Mouse (Mus musculus): ENCODE results near the gene Arl1. TPM values are rescaled to one million over a fixed set of nuclear protein-coding genes. Genes with fewer than 3 reads are reported as not detected.

Arl1 gene
- 184 and 190 TPM in 2 replicates for polyA plus RNA-seq (2015; fragmentation: Nextera tagmentation; extraction: Ambion mirVana)

- peaks cover 8% of the 10 kb centered on the region; the same call in 1 of the 2 replicates for H3K4me1 ChIP-seq (replicated peaks)
- peak within 1 kb of the TSS; percentile 96 for H3K9ac ChIP-seq
- no peaks in the 10 kb centered on the region for H3K9me3 ChIP-seq
- ATAC-seq = peak; percentile 97
- peak within 1 kb of the TSS; percentile 87 for H3K27ac ChIP-seq
- WGBS = under 1% methylated on average over 65 of the region's 65 CpGs
- peak within 1 kb of the TSS; percentile 97 for H3K4me3 ChIP-seq (replicated peaks)
- H3K27me3 ChIP-seq (replicated peaks) = no peaks in the 10 kb centered on the region
- H3K36me3 ChIP-seq = no peaks in the 10 kb centered on the region
- H3K4me2 ChIP-seq (replicated peaks) = peak within 1 kb of the TSS; percentile 77
These were observed at the start of gene Arl1 for GRCm38 (mm10) chr10:88730571-88731495. Gene Arl1, plus strand, starts transcription at chr10:88730858.

- Histone ChIP-seq H3K4me2 (replicated peaks) (no peak overlapping the region), H3K9ac (no peak overlapping the region), H3K4me3 (replicated peaks) (no peak overlapping the region), H3K27ac (no peak overlapping the region), H3K36me3 (no peaks in the 10 kb centered on the region), H3K4me1 (replicated peaks) (no peaks in the 10 kb centered on the region), H3K9me3 (no peaks in the 10 kb centered on the region), H3K27me3 (replicated peaks) (no peaks in the 10 kb centered on the region)
- ATAC-seq = peak; percentile 36; the same call in 1 of the 2 replicates
- WGBS = 76% methylated on average over 4 of the region's 4 CpGs
These were observed 47.6 kb upstream of the Arl1 start for GRCm38 (mm10) chr10:88682904-88683563.

- no peak within 1 kb of the TSS for H3K9ac ChIP-seq
- ATAC-seq = no peak
- no peak within 1 kb of the TSS for H3K4me3 ChIP-seq (replicated peaks)
- H3K27me3 ChIP-seq (replicated peaks) = no peaks in the 10 kb centered on the region
- H3K27ac ChIP-seq = no peak within 1 kb of the TSS
- no peaks in the 10 kb centered on the region for H3K4me1 ChIP-seq (replicated peaks)
- H3K9me3 ChIP-seq = no peaks in the 10 kb centered on the region
- H3K36me3 ChIP-seq = no peaks in the 10 kb centered on the region
- H3K4me2 ChIP-seq (replicated peaks) = no peak within 1 kb of the TSS
- 60% methylated on average over 5 of the region's 5 CpGs for WGBS
These were observed 45.7 kb upstream of the Arl1 start, which contains the start of gene Spic for GRCm38 (mm10) chr10:88684925-88685324. Gene Spic, minus strand, starts transcription at chr10:88685015.

- no peak overlapping the region for H3K27ac ChIP-seq
- H3K36me3 ChIP-seq = no peaks in the 10 kb centered on the region
- no peak overlapping the region for H3K4me3 ChIP-seq (replicated peaks)
- H3K27me3 ChIP-seq (replicated peaks) = no peaks in the 10 kb centered on the region
- ATAC-seq = no peak
- H3K4me1 ChIP-seq (replicated peaks) = no peaks in the 10 kb centered on the region
- no peak overlapping the region for H3K9ac ChIP-seq
- H3K4me2 ChIP-seq (replicated peaks) = no peak overlapping the region
- H3K9me3 ChIP-seq = no peaks in the 10 kb centered on the region
- WGBS = 78% methylated on average over 6 of the region's 6 CpGs
These were observed 29.7 kb upstream of the Arl1 start for GRCm38 (mm10) chr10:88700938-88701337.

- Histone ChIP-seq H3K4me1 (replicated peaks) (no peaks in the 10 kb centered on the region), H3K4me3 (replicated peaks) (no peak overlapping the region), H3K9ac (no peak overlapping the region), H3K9me3 (no peaks in the 10 kb centered on the region), H3K27me3 (replicated peaks) (no peaks in the 10 kb centered on the region), H3K27ac (no peak overlapping the region), H3K4me2 (replicated peaks) (no peak overlapping the region), H3K36me3 (no peaks in the 10 kb centered on the region)
- 61% methylated on average over 10 of the region's 10 CpGs for WGBS
- ATAC-seq = no peak
These were observed 21.8 kb upstream of the Arl1 start for GRCm38 (mm10) chr10:88708671-88709523.

- Histone ChIP-seq H3K4me3 (replicated peaks) (no peak overlapping the region), H3K9ac (no peak overlapping the region), H3K4me2 (replicated peaks) (no peak overlapping the region), H3K9me3 (no peaks in the 10 kb centered on the region), H3K27ac (no peak overlapping the region), H3K27me3 (replicated peaks) (no peaks in the 10 kb centered on the region), H3K36me3 (no peaks in the 10 kb centered on the region), H3K4me1 (replicated peaks) (no peaks in the 10 kb centered on the region)
- 77% methylated on average over 6 of the region's 6 CpGs for WGBS
- no peak for ATAC-seq
These were observed 18.3 kb upstream of the Arl1 start for GRCm38 (mm10) chr10:88712359-88712758.

- H3K4me1 ChIP-seq (replicated peaks) = no peaks in the 10 kb centered on the region
- no peak for ATAC-seq
- 80% methylated on average over 4 of the region's 4 CpGs for WGBS
- no peaks in the 10 kb centered on the region for H3K36me3 ChIP-seq
- H3K27me3 ChIP-seq (replicated peaks) = no peaks in the 10 kb centered on the region
- H3K9ac ChIP-seq = no peak overlapping the region
- H3K4me3 ChIP-seq (replicated peaks) = no peak overlapping the region
- no peak overlapping the region for H3K4me2 ChIP-seq (replicated peaks)
- no peaks in the 10 kb centered on the region for H3K9me3 ChIP-seq
- H3K27ac ChIP-seq = no peak overlapping the region
These were observed 15.9 kb upstream of the Arl1 start for GRCm38 (mm10) chr10:88714744-88715143.

GRCm38 (mm10) chr10:88715621-88716020 lies 15.0 kb upstream of the Arl1 start:
- WGBS = 82% methylated on average over 6 of the region's 6 CpGs
- no peak overlapping the region for H3K4me2 ChIP-seq (replicated peaks)

GRCm38 (mm10) chr10:88716986-88717755 lies 13.5 kb upstream of the Arl1 start:
- no peaks in the 10 kb centered on the region for H3K4me1 ChIP-seq (replicated peaks)
- H3K36me3 ChIP-seq = no peaks in the 10 kb centered on the region
- H3K9ac ChIP-seq = no peak overlapping the region
- H3K27me3 ChIP-seq (replicated peaks) = no peaks in the 10 kb centered on the region
- H3K4me2 ChIP-seq (replicated peaks) = no peak overlapping the region
- WGBS = 50% methylated on average over 13 of the region's 13 CpGs
- ATAC-seq = peak; percentile 43
- no peak overlapping the region for H3K4me3 ChIP-seq (replicated peaks)
- no peaks in the 10 kb centered on the region for H3K9me3 ChIP-seq
- H3K27ac ChIP-seq = no peak overlapping the region

More at GRCm38 (mm10) chr10:88715621-88716020, 15.0 kb upstream of the Arl1 start:
- H3K9ac ChIP-seq = no peak overlapping the region
- H3K4me3 ChIP-seq (replicated peaks) = no peak overlapping the region
- ATAC-seq = no peak
- H3K9me3 ChIP-seq = no peaks in the 10 kb centered on the region
- H3K36me3 ChIP-seq = no peaks in the 10 kb centered on the region
- H3K27me3 ChIP-seq (replicated peaks) = no peaks in the 10 kb centered on the region
- no peak overlapping the region for H3K27ac ChIP-seq
- no peaks in the 10 kb centered on the region for H3K4me1 ChIP-seq (replicated peaks)

GRCm38 (mm10) chr10:88717756-88718025 lies 13.0 kb upstream of the Arl1 start:
- ATAC-seq = peak; percentile 28; the same call in 1 of the 2 replicates

GRCm38 (mm10) chr10:88719618-88720017 lies 11.0 kb upstream of the Arl1 start:
- no peaks in the 10 kb centered on the region for H3K9me3 ChIP-seq
- no peak for ATAC-seq
- H3K27ac ChIP-seq = no peak overlapping the region
- no peak overlapping the region for H3K9ac ChIP-seq
- H3K27me3 ChIP-seq (replicated peaks) = no peaks in the 10 kb centered on the region
- WGBS = 56% methylated on average over 1 of the region's 1 CpGs
- H3K4me1 ChIP-seq (replicated peaks) = no peaks in the 10 kb centered on the region
- H3K4me3 ChIP-seq (replicated peaks) = no peak overlapping the region
- no peaks in the 10 kb centered on the region for H3K36me3 ChIP-seq
- H3K4me2 ChIP-seq (replicated peaks) = no peak overlapping the region

More at GRCm38 (mm10) chr10:88717756-88718025, 13.0 kb upstream of the Arl1 start:
- H3K36me3 ChIP-seq = no peaks in the 10 kb centered on the region
- H3K9me3 ChIP-seq = no peaks in the 10 kb centered on the region
- no peaks in the 10 kb centered on the region for H3K27me3 ChIP-seq (replicated peaks)
- H3K9ac ChIP-seq = no peak overlapping the region
- WGBS = 46% methylated on average over 2 of the region's 2 CpGs
- no peak overlapping the region for H3K4me2 ChIP-seq (replicated peaks)
- no peak overlapping the region for H3K27ac ChIP-seq
- no peak overlapping the region for H3K4me3 ChIP-seq (replicated peaks)
- H3K4me1 ChIP-seq (replicated peaks) = no peaks in the 10 kb centered on the region

Measured in intestine, embryonic 15.5 days (tissue).